Mouse (Mus musculus) c-Kit-positive CD71-positive TER-119-negative erythroid progenitor cells, embryonic 14.5 days (primary cell): ENCODE measurements around the gene Btrc.

Source experiments
- DNase-seq: peaks from one replicate; pipeline ENCODE4 v3.0.0-alpha.2; 2013; ENCODE audit warnings: low read depth

The Btrc gene

GRCm38 (mm10) chr19:45472691-45473520 lies 109.4 kb downstream of the Btrc start:
- DNase-seq, result no peak

DNA sequence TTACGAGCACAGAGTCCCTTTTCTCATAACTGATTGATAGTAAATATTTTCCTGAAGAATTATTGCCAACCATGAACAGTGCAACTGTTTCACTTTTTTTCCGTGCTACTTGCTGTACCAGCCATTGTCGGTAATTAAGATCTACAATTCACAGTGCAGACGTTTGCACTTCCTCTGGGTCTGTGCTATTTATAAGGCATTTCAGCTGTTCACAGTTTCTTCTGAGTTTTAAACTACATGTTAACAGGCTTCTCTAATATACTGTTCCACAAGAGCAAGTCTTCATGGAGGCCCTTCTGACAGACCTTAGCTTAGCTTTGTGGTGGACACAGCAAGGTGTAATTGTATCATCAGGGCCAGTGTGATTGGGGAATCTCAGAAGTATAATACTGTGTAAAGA lies 111.2 kb downstream of the Btrc start:
- DNase-seq, result no peak

GRCm38 (mm10) chr19:45475928-45476553 lies 112.5 kb downstream of the Btrc start:
- DNase-seq, result no peak

GRCm38 (mm10) chr19:45479548-45479947 lies 116.0 kb downstream of the Btrc start:
- no peak for DNase-seq

GRCm38 (mm10) chr19:45480490-45480889 lies 117.0 kb downstream of the Btrc start:
- no peak for DNase-seq

DNA sequence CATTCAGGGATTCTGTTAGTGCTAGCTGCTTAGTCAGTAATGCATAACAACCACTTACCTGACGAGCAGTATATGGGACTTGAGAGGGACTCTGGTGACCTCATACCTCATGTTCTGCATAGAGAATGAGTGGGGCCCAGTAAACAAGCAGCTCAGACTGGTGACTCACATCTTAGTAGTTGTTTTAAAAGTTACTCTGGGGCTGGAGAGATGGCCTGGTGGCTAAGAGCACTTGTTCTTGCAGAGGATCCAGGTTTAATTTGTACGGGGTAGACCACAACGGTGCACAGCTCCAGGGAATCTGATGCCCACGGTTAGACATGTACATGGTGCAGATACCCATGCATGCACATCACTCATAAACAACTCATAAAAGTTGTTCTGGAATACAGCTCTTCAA lies 117.4 kb downstream of the Btrc start:
- DNase-seq, result no peak

GRCm38 (mm10) chr19:45483470-45483869 lies 119.9 kb downstream of the Btrc start:
- DNase-seq, result no peak

DNA sequence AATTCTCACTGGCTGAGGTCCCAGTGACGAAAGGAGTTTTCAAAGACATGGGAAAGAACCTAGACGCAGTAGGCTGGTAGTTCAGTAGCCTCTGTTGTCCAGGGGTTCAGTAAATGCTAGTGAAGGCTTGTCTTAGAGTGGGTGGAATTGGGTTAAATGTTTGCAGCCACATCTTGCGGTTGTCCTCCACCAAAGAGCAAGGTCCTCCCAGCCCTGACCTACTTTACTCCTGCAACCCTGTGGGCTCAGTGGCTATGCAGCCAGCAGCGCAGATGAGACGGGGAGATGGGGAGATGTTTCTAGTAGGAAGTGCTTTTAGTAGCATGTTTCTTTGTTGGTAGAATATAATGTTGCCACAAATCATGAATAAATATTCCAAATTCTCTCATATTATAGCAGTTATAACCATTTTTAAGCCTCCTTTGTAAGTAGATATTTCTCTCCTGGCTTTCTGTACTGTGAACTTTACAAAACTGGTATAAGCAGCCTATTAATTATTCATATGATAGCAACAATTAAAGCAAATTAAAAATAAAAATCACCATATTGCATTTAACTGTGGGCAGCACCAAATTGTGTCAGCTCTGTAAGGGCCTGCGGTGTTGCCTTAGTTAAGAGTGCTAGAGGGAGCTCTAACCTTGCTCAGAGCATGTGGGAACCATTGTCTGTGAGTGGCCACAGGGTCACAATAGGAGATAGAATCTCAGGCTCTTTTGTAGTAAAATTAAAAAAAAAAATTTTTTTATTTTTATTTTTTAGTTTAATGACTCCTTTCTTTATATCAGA lies 122.9 kb downstream of the Btrc start:
- DNase-seq, result no peak

DNA sequence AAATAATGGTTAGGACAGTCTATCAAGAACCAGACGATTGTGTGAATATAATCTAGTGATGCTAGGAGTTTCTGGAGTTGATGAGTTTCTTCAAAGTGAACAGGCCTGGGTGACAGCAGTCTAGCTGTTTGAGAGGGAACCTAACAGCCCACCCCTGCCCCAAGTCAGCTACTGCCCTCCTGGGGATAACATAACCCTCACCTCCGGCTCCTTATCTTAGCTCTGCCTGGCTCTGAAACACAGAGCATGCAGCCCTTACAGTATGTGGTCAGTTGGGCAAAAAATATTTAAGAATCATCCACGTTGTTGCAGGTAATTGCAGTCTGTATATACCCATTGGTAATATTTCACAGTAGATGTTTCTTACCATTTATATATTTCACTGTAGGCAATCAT lies 123.5 kb downstream of the Btrc start:
- DNase-seq, result no peak

DNA sequence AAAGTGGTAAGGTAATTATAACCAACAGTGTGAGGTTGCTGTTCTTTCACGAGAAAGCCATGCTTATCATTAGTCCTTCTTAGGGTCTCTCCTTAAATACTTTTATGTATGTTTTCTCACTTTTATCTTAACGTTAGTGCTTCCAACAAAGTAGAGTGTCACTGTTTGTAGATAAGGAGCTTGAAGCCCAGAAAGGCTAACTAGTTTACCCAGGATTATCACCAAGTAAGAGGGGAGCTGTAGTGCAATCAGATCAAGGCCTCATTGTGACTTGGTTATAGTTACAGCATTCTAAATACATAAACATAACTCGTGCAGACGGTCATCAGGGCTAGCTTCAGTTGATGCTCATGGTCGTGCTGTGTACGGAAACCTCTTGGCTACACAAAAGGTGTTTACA lies 126.4 kb downstream of the Btrc start:
- DNase-seq, result peak; percentile 25

DNA sequence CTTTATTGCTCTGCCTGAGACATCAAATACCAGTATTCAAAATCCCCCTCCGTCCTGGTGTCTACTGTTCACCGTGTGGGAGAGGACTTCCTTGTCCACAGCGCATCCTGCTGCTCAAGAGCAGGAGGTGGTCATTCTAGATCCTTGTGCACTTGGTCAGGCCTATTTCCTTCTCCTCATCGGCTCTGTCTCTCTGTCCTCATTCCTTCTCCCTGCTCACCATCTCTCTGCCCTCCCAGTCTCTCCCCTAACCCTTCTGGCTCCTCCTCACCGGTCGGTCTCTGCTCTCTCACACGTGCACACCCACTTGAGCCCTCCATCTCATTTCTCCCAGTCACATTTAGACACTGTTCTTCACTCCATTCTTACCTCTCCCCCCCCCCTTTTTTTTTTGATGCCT lies 127.7 kb downstream of the Btrc start:
- no peak for DNase-seq

- DNase-seq, result no peak
These were observed 130.7 kb downstream of the Btrc start for GRCm38 (mm10) chr19:45494121-45494775.

DNA sequence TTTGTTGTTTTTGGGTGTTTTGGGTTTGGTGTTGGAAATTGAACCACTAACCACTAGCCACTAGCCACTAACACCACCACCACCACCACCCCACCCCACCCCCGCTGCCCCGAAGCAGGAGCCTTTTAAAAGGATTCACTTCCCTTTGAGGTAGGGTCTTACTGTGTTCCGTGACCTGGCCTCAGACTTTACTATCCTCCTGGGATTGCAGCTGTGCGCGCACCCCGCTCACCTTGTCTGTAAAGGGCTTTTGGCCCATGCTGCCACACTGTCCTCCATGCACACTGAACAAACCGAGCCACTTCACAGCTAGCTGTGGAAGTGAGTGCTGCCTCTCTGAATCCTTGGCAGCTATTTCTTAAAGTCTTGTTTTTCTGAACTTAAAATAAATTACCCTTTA lies 141.9 kb downstream of the Btrc start:
- no peak for DNase-seq

DNA sequence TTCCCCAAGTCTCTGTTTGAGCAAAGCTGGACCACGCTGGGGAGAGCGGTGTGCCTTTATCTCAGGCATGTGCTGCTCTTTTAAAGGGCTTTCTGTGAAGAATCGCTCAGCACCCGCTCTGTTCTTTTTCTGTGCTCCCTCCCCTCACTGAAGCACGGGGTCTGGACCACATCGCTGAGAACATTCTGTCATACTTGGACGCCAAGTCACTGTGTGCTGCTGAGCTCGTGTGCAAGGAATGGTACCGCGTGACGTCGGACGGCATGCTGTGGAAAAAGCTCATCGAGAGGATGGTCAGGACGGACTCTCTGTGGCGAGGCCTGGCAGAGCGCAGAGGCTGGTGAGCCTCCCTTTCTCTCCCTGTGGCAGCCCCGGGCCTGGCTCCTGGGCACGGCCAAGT lies 144.0 kb downstream of the Btrc start:
- DNase-seq, result no peak

GRCm38 (mm10) chr19:45510680-45511079 lies 147.1 kb downstream of the Btrc start:
- no peak for DNase-seq

DNA sequence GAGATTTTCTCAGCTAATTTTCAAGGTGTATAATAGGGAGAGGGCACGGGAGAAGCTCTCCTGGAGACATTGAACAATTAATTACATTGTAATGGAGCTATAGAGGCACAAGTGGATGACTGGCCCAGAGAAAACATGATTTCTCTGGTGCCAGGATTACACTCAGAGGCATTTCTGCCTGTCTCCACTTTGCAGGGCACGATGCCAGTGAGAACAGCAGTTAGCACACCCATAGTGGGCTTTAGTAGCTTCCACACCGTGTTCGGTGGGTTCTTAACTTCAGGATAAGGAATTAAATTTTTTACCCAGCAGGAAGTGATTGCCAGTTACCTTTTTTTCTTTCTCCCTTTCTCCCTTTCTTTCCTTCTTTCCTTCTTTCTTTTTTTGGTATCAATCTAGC lies 147.9 kb downstream of the Btrc start:
- DNase-seq, result no peak

DNA sequence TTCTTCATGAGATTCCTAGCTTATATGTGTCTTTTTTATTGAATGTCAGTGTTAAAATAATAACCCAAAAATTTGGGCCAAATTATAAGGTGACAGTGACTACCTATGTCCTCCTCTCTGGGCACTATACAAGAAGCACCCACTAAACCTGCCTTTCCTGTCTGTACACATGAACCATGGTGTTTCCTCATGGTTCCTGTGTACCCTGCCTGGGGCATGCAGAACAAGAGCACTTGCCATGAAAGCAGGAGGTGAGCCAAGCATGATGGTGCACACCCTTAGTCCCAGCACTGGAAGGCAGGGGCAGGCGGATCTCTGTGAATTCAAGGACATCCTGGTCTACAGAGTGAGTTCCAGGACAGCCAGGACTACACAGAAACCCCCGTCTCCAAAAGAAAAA lies 151.8 kb downstream of the Btrc start:
- no peak for DNase-seq

DNA sequence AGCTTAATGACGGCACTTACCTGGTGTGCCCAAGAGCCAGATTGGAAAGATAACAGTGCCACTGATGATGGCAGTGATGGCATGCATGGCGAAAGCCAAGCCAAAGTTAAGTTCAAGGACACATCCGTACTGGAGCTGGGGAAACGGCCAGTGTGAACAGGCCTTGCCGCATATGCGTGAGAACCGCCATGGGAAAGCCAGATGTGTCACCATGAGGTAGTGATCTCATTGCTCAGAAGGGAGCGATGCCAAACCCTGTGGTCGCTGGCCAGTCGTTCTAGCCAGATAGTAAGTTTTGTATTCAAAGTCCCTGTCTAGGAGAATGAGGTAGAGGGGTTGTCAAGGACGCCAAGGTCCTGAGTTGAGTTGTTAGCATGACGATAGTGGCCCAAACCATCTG lies 152.7 kb downstream of the Btrc start:
- no peak for DNase-seq

DNA sequence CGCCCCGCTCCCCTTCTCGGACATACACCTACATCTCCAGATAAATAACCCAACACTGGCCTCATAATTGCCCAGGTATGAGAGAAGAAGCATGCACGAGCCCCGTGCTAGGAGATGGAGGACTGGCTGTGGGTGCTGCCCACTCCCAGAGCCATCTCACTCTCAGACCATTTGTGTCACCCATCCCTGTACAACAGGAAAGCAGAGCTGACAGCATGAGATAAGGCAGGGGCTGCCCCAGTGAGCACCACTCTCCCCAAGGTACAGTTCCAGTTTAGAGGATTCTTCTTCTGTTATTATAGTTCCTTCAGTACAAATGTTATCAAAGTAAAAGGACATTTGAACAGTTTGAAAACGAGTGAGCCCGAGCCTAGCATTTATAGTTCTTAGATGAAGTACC lies 163.8 kb downstream of the Btrc start:
- no peak for DNase-seq

DNA sequence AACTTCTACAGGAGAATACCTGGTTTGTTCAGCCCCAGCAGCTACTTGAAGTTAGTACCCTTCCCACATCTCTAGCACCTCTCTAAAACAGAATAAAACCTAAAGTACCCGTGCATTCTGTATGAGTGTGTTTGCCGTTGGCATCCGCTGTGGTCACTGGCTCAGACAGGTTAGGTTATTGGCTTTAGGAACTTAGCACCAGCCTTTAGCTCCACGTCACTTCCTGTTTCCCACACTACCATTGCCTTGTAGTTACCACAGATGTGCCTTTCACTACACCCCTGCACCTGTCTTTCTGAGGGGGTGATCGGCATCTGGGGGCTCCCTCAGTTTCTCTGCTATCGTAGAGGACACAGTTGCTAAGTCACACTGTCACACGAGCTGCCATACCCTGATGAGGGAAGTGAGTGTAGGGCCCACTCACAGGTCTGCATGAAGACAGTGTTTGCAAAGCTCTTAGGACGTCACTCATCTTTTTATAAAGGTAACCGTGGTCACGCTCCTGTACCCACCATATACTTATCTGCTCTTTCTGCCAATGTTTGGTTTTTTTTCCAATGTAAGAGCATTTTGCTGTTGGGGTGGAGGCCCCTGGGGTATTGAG lies 164.5 kb downstream of the Btrc start:
- DNase-seq, result no peak

DNA sequence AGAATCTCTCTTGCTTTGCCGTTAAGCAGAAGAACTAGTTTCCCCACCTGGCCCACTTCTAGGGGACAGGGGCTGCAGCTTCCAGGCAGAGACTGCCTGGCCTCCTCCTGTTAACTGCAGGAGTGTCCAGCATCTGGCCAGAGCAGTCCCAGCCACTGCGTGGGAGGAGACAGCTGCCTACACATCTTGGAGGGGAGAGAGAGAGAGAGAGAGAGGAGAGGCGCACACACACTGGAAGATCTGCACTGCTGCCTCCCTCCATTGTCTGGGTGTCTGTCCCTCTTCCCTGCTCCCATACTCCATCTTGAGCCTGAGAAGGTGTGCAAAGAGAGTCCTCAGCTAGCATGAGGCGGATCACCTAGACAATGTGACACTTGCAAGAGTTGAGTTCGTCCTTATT lies 165.8 kb downstream of the Btrc start:
- no peak for DNase-seq
